Mouse (Mus musculus) megakaryocyte, adult 5-6 weeks (primary cell): ENCODE measurements around the gene Igf1r. TPM values are rescaled to one million over a fixed set of nuclear protein-coding genes. Genes with fewer than 3 reads are reported as not detected.

Source experiments
- ATAC-seq: 2 replicates; pipeline ENCODE4 v1.8.0; 2016; ENCODE audit warnings: mild to moderate bottlenecking, inconsistent platforms; ENCODE audit not compliant: poor library complexity, severe bottlenecking
- total RNA-seq, 2 experiments: library from RNA; stranded (forward) in 1 of 2; stranded (reverse) in 1 of 2; fragments of 153-499, 151-499 nt in 1 of 2; fragments of 221-1000, 200-1000 nt in 1 of 2; gene quantifications; 2 replicates each; pipeline versions ENCODE4 v1.2.3 to v1.2.4; 2015 to 2017

Igf1r gene
- total RNA-seq, 2 experiments from 2014 or later, result 12.9 to 18.2 TPM

- ATAC-seq, result no peak
Observed at GRCm38 (mm10) chr7:68257767-68258166, 305.1 kb downstream of the Igf1r start.

GRCm38 (mm10) chr7:68258326-68259150 lies 305.9 kb downstream of the Igf1r start:
- no peak for ATAC-seq

GRCm38 (mm10) chr7:68259523-68260081 lies 307.0 kb downstream of the Igf1r start:
- ATAC-seq, result no peak

- ATAC-seq, result no peak
Observed at GRCm38 (mm10) chr7:68262612-68263200, 310.1 kb downstream of the Igf1r start.

- ATAC-seq, result no peak
Observed at GRCm38 (mm10) chr7:68263346-68264027, 310.9 kb downstream of the Igf1r start.

- ATAC-seq, result no peak
Observed at GRCm38 (mm10) chr7:68264028-68264453, 311.4 kb downstream of the Igf1r start, which contains the start of gene Pgpep1l. TSS of gene Pgpep1l (minus strand) at chr7:68264233.

- ATAC-seq, result 0 out of 2 replicates have a peak, but pooled peaks have one; percentile 33
Observed at GRCm38 (mm10) chr7:68264531-68264930, 311.9 kb downstream of the Igf1r start.

GRCm38 (mm10) chr7:68265391-68265790 lies 312.8 kb downstream of the Igf1r start:
- ATAC-seq, result no peak

- ATAC-seq, result no peak
Observed at GRCm38 (mm10) chr7:68266691-68267090, 314.1 kb downstream of the Igf1r start.

GRCm38 (mm10) chr7:68270551-68270950 lies 317.9 kb downstream of the Igf1r start:
- ATAC-seq, result no peak

GRCm38 (mm10) chr7:68271816-68272215 lies 319.2 kb downstream of the Igf1r start:
- ATAC-seq, result no peak

- ATAC-seq, result no peak
Observed at GRCm38 (mm10) chr7:68272607-68273006, 320.0 kb downstream of the Igf1r start.

GRCm38 (mm10) chr7:68273515-68273914 lies 320.9 kb downstream of the Igf1r start, which contains the start of gene Fam169b:
TSS of gene Fam169b (plus strand) at chr7:68273839.
- ATAC-seq, result no peak

- no peak for ATAC-seq
Observed at GRCm38 (mm10) chr7:68274218-68274617, 321.6 kb downstream of the Igf1r start.

GRCm38 (mm10) chr7:68274951-68275350 lies 322.3 kb downstream of the Igf1r start:
- ATAC-seq, result no peak

- peak; percentile 17; the same call in 1 of the 2 replicates for ATAC-seq
Observed at GRCm38 (mm10) chr7:68275445-68275837, 322.8 kb downstream of the Igf1r start.

- peak; percentile 76 for ATAC-seq
Observed at GRCm38 (mm10) chr7:68275838-68276731, 323.5 kb downstream of the Igf1r start.

GRCm38 (mm10) chr7:68277054-68277896 lies 324.6 kb downstream of the Igf1r start:
- ATAC-seq, result no peak

GRCm38 (mm10) chr7:68277897-68278270 lies 325.3 kb downstream of the Igf1r start:
- no peak for ATAC-seq
